Mouse (Mus musculus): ENCODE measurements around the gene Cst12. TPM values are rescaled to one million over a fixed set of nuclear protein-coding genes. Genes with fewer than 3 reads are reported as not detected.

Gene Cst12
- total RNA-seq (2012; rRNA removed) (not detected in 2 replicates), polyA plus RNA-seq (2012; ENCODE audit: insufficient read depth in 1 of 2, insufficient read length in 2 of 2, low read depth in 1 of 2, low replicate concordance in 2 of 2, missing spikeins in 1 of 2) (not detected)

- no peaks in the 10 kb centered on the region for H3K4me1 ChIP-seq (ENCODE audit: control insufficient read depth in 1 of 2, insufficient read depth in 2 of 2, low read length in 2 of 2)
- H3K27ac ChIP-seq (ENCODE audit: control insufficient read depth, low read depth, low read length), result no peak within 1 kb of the TSS
- no peak within 1 kb of the TSS for H3K4me3 ChIP-seq (ENCODE audit: control insufficient read depth in 1 of 2, insufficient read depth in 1 of 2, low read depth in 2 of 2, low read length in 2 of 2)
- no peaks in the 10 kb centered on the region for H3K27me3 ChIP-seq (ENCODE audit: control insufficient read depth in 1 of 2, insufficient read depth in 2 of 2, low read length in 2 of 2)
- H3K9me3 ChIP-seq (replicated peaks; ENCODE audit: insufficient read depth, low read length), result no peaks in the 10 kb centered on the region
- no peaks in the 10 kb centered on the region for H3K79me2 ChIP-seq (ENCODE audit: control insufficient read depth, insufficient read depth, low read length, poor library complexity)
- no peak for TF ChIP-seq MAFK (IDR thresholded peaks at IDR 0.05; ENCODE audit: borderline replicate concordance, low read depth, low read length)
- no peak for TF ChIP-seq ZC3H11A (IDR thresholded peaks at IDR 0.05; ENCODE audit: low read depth, low read length)
- TF ChIP-seq SMC3 (IDR thresholded peaks at IDR 0.05; ENCODE audit: low read depth, low read length), result no peak
- no peak for TF ChIP-seq ZNF384 (IDR thresholded peaks at IDR 0.05; ENCODE audit: low read depth, low read length)
- TF ChIP-seq GABPA (IDR thresholded peaks at IDR 0.05; ENCODE audit: low read depth, low read length), result no peak
- TF ChIP-seq CTCF (IDR thresholded peaks at IDR 0.05 in 2 of 3, conservative IDR thresholded peaks at IDR 0.05 in 1 of 3; ENCODE audit: control insufficient read depth in 1 of 3, insufficient read depth in 1 of 3, low read depth in 2 of 3, low read length in 3 of 3, poor library complexity in 1 of 3, severe bottlenecking in 1 of 3), result no peak
- TF ChIP-seq HCFC1 (IDR thresholded peaks at IDR 0.05; ENCODE audit: low read depth, low read length), result no peak
- no peak for TF ChIP-seq ZKSCAN1 (IDR thresholded peaks at IDR 0.05; ENCODE audit: low read depth, low read length)
- no peak for TF ChIP-seq NRF1 (IDR thresholded peaks at IDR 0.05; ENCODE audit: insufficient read depth, low read depth, low read length, poor library complexity, severe bottlenecking)
- no peak for TF ChIP-seq MAZ (IDR thresholded peaks at IDR 0.05; ENCODE audit: low read depth, low read length)
- TF ChIP-seq MEF2A (IDR thresholded peaks at IDR 0.05; ENCODE audit: extremely low read depth, insufficient replicate concordance, low read depth, low read length, poor library complexity, severe bottlenecking), result no peak
- no peak for TF ChIP-seq POLR2AphosphoS5 (IDR thresholded peaks at IDR 0.05; ENCODE audit: borderline replicate concordance, low read depth, low read length)
- TF ChIP-seq MAX (IDR thresholded peaks at IDR 0.05; ENCODE audit: low read length), result no peak
- no peak for TF ChIP-seq MYC (IDR thresholded peaks at IDR 0.05; ENCODE audit: low read depth, low read length)
- no peak for TF ChIP-seq POLR2A (IDR thresholded peaks at IDR 0.05; ENCODE audit: control insufficient read depth in 1 of 2, insufficient read depth in 1 of 2, low read depth in 1 of 2, low read length in 2 of 2, poor library complexity in 1 of 2)
- no peak for TF ChIP-seq MXI1 (IDR thresholded peaks at IDR 0.05; ENCODE audit: low read depth, low read length)
- TF ChIP-seq EP300 (IDR thresholded peaks at IDR 0.05; ENCODE audit: low read depth in 1 of 2, low read length in 2 of 2), result no peak
- TF ChIP-seq TBP (IDR thresholded peaks at IDR 0.05; ENCODE audit: low read depth, low read length), result no peak
- TF ChIP-seq GATA1 (IDR thresholded peaks at IDR 0.05; ENCODE audit: low read depth, low read length), result no peak
- no peak for TF ChIP-seq ELF1 (IDR thresholded peaks at IDR 0.05; ENCODE audit: low read depth, low read length)
- no peak for DNase-seq (ENCODE audit: low read depth, low spot score)
- no peak within 1 kb of the TSS for H3K9ac ChIP-seq (ENCODE audit: control insufficient read depth, low read depth, low read length, poor library complexity, severe bottlenecking)
- no peaks in the 10 kb centered on the region for H3K36me3 ChIP-seq (ENCODE audit: control insufficient read depth in 1 of 2, insufficient read depth in 2 of 2, low read length in 2 of 2)
Observed at GRCm38 (mm10) chr2:148789142-148789541, at the start of gene Cst12. TSS of gene Cst12 (plus strand) at chr2:148789361.

DNA sequence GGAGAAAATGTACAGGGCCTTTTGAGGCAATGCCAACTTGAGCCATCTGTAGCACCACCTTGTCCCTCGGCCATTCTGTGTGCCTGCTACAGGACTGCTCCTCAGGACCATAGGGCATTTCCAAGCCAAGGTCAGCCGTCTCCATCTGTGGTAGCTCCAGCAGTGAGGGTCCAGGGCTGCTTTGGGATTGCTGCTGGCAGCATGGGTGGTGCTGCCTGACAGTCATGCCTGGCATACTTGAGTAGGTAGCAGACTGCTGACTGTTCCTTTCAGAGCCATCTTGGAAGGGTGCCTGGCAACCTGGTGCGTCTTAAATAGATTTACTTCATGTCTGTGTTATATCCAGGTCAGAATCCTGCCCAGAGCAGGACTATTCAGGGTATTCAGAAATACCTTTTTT, 46.2 kb upstream of the Cst12 start:
- no peaks in the 10 kb centered on the region for H3K36me3 ChIP-seq (ENCODE audit: control insufficient read depth in 1 of 2, insufficient read depth in 2 of 2, low read length in 2 of 2)
- H3K4me1 ChIP-seq (ENCODE audit: control insufficient read depth in 1 of 2, insufficient read depth in 2 of 2, low read length in 2 of 2), result no peaks in the 10 kb centered on the region
- no peak for DNase-seq (ENCODE audit: low read depth, low spot score)
- TF ChIP-seq E2F4 (IDR thresholded peaks at IDR 0.05; ENCODE audit: borderline replicate concordance, low read depth, low read length) (no peak), GABPA (IDR thresholded peaks at IDR 0.05; ENCODE audit: low read depth, low read length) (no peak), ZKSCAN1 (IDR thresholded peaks at IDR 0.05; ENCODE audit: low read depth, low read length) (no peak), RAD21 (IDR thresholded peaks at IDR 0.05; ENCODE audit: low read depth, low read length) (no peak), USF1 (IDR thresholded peaks at IDR 0.05; ENCODE audit: low read depth, low read length) (no peak), HCFC1 (IDR thresholded peaks at IDR 0.05; ENCODE audit: low read depth, low read length) (no peak), USF2 (IDR thresholded peaks at IDR 0.05; ENCODE audit: borderline replicate concordance in 1 of 2, insufficient read depth in 1 of 2, low read depth in 1 of 2, low read length in 2 of 2) (no peak), NELFE (IDR thresholded peaks at IDR 0.05; ENCODE audit: low read depth, low read length) (no peak), POLR2AphosphoS2 (IDR thresholded peaks at IDR 0.05; ENCODE audit: low read length) (no peak), MYB (IDR thresholded peaks at IDR 0.05; ENCODE audit: low read depth, low read length) (no peak), MAX (IDR thresholded peaks at IDR 0.05; ENCODE audit: low read length) (no peak), BHLHE40 (IDR thresholded peaks at IDR 0.05; ENCODE audit: borderline replicate concordance, low read depth, low read length) (no peak), ELF1 (IDR thresholded peaks at IDR 0.05; ENCODE audit: low read depth, low read length) (no peak), TBP (IDR thresholded peaks at IDR 0.05; ENCODE audit: low read depth, low read length) (no peak), TAL1 (IDR thresholded peaks at IDR 0.05; ENCODE audit: low read length) (no peak), EP300 (IDR thresholded peaks at IDR 0.05; ENCODE audit: low read depth in 1 of 2, low read length in 2 of 2) (no peak), MEF2A (IDR thresholded peaks at IDR 0.05; ENCODE audit: extremely low read depth, insufficient replicate concordance, low read depth, low read length, poor library complexity, severe bottlenecking) (no peak)
- no peaks in the 10 kb centered on the region for H3K9me3 ChIP-seq (replicated peaks; ENCODE audit: insufficient read depth, low read length)
- no peaks in the 10 kb centered on the region for H3K27me3 ChIP-seq (ENCODE audit: control insufficient read depth in 1 of 2, insufficient read depth in 2 of 2, low read length in 2 of 2)
- H3K27ac ChIP-seq (ENCODE audit: control insufficient read depth, low read depth, low read length), result no peak overlapping the region
- H3K79me2 ChIP-seq (ENCODE audit: control insufficient read depth, insufficient read depth, low read length, poor library complexity), result no peaks in the 10 kb centered on the region
- H3K4me3 ChIP-seq (ENCODE audit: control insufficient read depth in 1 of 2, insufficient read depth in 1 of 2, low read depth in 2 of 2, low read length in 2 of 2), result no peak overlapping the region
- no peak overlapping the region for H3K9ac ChIP-seq (ENCODE audit: control insufficient read depth, low read depth, low read length, poor library complexity, severe bottlenecking)

All from MEL (cell line).